Mouse (Mus musculus) adrenal gland, postnatal 36 days (tissue): ENCODE results near the gene Arhgap28. TPM values are rescaled to one million over a fixed set of nuclear protein-coding genes. Genes with fewer than 3 reads are reported as not detected.

ENCODE experiments used
- DNase-seq, 2 experiments: peaks; one replicate each; pipeline ENCODE4 v3.0.0; 2021; ENCODE audit warnings: mixed read lengths in 1 of 2
- total RNA-seq, 2 experiments: library from RNA; stranded (reverse); gene quantifications; 2 replicates each; pipeline ENCODE4 v1.2.3; 2021

The Arhgap28 gene
- total RNA-seq, 2 experiments from 2014 or later: 14.9 to 18.4 TPM

- DNase-seq: no peak
Observed at GRCm38 (mm10) chr17:67993371-67994045, 10.4 kb downstream of the Arhgap28 start.

DNA sequence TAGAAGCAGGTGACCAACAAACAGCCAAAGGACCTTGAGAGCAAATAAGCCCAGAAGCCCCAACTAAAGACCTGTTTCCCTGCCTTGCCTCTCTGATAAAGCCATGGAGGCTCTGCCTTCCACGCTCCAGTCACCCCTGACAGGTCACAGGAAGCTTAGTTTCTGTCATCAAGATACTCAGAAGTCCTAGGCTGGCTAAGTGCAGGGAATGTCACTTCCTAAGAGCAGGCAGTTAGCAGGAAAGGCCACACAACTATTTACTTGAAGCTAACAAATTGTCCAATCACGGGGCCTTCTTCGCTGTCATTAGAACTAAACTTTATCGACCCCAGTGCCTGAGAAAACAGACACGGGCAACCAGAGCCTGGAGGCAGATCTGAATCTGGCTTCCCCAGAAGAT, 14.2 kb downstream of the Arhgap28 start:
- DNase-seq: no peak

DNA sequence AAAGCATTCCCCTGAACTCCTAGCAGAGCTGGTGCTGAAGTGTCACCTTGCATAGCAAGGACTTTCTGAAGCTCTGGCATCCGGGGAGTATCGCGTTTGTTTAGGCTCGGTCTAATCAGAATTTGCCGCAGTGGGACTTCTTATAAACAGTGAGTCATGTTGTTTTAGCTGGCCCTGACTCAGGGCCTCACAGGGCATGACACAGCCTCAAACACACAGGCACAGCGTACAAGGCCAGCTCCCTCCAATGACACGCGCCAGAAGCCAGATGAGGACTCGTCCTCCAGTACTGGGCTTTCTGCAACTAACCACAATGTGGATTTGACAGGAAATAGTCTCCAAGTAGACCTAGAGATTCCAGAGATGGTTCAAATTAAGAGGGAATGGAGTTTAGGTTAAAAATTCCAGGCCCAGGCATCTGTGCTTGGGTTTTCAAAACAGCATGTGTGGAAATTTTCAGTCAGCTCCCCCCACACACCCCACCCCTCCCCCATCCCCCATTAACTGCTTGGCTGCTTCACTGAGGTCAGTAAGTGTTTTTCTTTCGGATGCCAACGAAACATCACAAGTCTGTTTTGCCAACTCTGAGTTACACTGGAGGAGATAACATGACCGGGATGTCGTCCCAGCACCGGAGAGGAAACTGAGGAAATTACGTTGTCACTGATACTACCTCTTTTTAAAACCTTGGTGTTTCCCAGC, 14.8 kb downstream of the Arhgap28 start:
- peak; percentile 81 to 87 for DNase-seq

DNA sequence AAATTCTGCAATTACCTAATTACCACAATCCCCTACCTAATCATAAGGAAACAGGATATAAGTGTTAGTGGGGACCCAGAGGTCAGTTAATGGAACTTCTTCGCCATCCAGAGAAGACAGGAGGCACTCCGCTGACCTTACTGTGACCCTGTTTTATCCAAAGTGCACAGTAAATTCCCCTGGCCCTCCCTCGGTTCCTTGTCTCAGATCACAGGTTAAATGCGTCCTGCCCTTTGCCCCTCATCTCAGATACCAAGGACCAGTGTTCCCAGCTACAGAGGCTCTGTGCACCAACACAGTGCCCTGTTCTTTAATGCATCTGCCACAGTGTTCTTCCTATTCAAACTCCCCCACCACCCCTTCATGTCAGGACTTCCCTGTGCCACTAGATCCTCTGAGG, 18.4 kb downstream of the Arhgap28 start:
- DNase-seq: no peak

GRCm38 (mm10) chr17:67980573-67980972, 23.3 kb downstream of the Arhgap28 start:
- DNase-seq: no peak

- no peak for DNase-seq
Observed at GRCm38 (mm10) chr17:67979248-67979647, 24.7 kb downstream of the Arhgap28 start.

- DNase-seq: peak; percentile 90 to 95
Observed at GRCm38 (mm10) chr17:67978786-67979185, 25.1 kb downstream of the Arhgap28 start.

GRCm38 (mm10) chr17:67976465-67976864, 27.5 kb downstream of the Arhgap28 start:
- DNase-seq: no peak

DNA sequence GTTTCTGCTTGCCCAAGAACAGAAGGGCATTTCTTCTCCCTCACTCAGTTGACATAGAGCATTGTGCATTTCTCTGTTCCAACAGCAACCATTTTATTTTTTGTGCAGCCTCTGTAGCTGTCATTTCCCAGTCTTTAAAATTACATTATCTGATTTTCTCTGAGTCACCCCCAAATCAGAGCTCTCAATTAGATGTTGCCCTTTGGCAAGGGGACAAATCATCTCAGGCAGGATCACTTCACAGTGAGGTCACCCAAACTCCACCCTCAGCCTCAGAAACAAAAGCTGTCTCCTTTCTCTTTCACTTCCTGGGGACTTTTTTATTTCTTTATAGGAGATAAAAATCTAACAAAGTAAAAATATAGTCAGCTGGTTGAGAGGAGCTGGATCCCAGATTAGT, 27.9 kb downstream of the Arhgap28 start:
- peak; percentile 46 to 55 for DNase-seq

DNA sequence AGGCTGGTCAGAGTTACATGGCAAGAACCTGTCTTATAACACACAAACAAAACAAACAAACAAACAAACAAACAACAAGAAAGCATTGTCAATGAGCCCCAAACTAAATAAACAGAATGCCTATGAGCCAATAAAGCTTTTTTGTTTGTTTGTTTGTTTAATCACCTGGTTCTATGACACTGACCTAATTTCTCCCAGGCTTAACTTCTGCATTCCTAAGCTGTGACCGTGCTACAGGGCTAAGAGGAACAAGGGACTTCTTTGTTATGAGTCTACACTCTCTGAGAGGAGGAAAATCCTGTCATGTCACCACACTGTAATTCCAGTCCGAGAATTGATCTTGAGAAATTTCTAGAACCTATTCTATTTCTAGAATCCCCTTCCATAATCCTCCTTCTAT, 29.2 kb downstream of the Arhgap28 start:
- no peak for DNase-seq

DNA sequence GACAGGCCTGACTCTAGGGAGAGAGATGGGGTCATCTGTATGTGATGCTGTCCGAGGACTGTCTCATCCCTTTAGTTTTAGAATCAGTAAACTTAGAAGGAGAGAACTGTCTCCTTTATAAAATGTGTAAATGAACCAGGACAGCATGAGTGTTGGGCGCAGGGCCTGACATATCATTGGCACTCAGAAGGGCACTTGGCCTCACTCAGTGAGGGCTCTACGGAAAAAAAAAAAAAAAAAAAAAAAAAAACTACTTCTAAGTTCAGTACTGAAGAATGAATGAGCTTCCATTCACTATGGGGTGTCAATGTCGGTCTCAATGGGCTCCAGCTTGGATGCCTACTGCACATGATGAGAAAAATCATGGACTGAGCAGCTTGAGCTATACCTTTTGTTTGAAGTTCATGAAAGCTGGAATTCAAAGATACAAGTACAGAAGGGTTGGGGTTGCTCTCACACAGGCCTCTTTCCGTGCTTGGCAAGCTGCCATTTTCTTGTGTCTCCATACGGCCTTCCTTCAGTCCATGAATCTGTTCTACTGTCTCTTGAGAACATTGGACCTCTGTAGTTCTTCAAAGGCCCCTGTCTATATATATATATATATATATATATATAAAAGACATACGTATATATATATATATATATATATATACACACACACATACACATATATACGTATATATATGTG, 36.9 kb downstream of the Arhgap28 start:
- no peak for DNase-seq

GRCm38 (mm10) chr17:67962858-67963257, 41.1 kb downstream of the Arhgap28 start:
- DNase-seq: no peak

DNA sequence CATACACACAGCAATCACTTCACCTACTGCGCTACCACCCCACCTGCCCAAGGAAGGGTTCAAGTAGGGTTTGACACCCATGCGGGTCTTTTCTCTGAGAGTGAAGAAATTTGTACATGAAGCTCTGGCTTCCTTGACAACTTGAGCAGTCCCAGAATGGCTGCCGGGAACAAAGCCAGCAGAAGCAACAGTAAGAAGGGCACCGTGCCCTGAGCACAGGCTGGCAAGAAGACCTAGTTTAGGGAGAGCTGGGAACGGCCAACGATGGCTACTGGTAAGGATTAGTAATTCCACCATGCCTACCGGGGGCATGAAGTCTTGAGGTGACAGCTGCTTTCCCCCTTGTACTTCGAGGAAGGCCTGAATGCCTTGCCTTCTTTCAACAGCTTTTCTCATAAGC, 41.9 kb downstream of the Arhgap28 start:
- peak in 1 of 2 experiments; percentile 18 for DNase-seq

DNA sequence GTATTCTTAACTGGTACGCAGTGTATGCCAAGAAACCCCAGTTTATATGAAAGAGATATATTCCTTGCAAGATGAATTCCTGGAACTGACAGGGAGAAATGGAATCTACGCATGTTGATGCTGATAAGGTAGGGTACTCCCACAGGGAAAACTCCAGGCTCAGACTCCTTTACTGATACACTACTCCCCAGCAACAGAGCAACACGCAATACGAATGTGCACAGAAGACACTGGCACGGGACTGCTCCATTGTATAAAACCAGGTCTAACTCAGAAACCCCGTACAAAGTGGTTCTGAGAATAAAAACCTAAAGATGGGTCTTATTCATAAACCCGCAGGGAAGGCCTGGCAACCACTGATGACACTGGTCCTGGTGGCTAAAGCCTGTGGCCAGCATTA, 45.0 kb downstream of the Arhgap28 start:
- no peak for DNase-seq

- DNase-seq: no peak
Observed at GRCm38 (mm10) chr17:67957603-67958002, 46.3 kb downstream of the Arhgap28 start.

GRCm38 (mm10) chr17:67955876-67956690, 47.8 kb downstream of the Arhgap28 start:
- no peak for DNase-seq

DNA sequence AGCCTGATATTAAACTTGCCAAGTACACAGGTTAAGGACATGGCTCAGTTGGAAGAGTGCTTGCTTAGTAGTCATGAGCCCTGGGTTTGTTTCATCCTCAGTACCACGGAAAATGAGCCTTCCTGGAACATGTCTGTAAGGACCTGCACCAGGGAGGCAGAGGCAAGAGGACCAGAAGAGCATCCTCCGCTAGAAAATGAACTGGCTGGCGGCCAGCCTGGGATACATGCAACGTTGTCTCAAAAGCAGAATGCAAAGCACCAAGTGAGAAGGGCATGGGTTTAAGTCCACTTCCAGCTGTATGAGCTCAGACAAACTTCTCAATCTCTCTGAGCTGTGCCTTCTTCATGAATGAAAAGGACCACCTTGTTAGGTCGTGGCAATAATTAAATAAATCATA, 49.0 kb downstream of the Arhgap28 start:
- no peak for DNase-seq

GRCm38 (mm10) chr17:67950523-67951213, 53.3 kb downstream of the Arhgap28 start:
- DNase-seq: no peak

GRCm38 (mm10) chr17:67948601-67949000, 55.3 kb downstream of the Arhgap28 start:
- no peak for DNase-seq

GRCm38 (mm10) chr17:67945453-67945852, 58.5 kb downstream of the Arhgap28 start:
- no peak for DNase-seq

- DNase-seq: no peak
Observed at GRCm38 (mm10) chr17:67944256-67944655, 59.7 kb downstream of the Arhgap28 start.

GRCm38 (mm10) chr17:67941026-67941425, 62.9 kb downstream of the Arhgap28 start:
- DNase-seq: peak; percentile 51 to 55
